Mouse (Mus musculus) kidney, adult 2 months (tissue): ENCODE measurements around the gene Gcsh. TPM values are rescaled to one million over a fixed set of nuclear protein-coding genes. Genes with fewer than 3 reads are reported as not detected.

Source experiments
- DNase-seq: peaks from one replicate; pipeline ENCODE4 v3.0.0; 2021
- H3K27ac ChIP-seq: fragments of 200-500 bp; 2 replicates; pipeline ENCODE4 v1.5.1; 2012; ENCODE audit warnings: low read depth, low read length, control low read depth, inconsistent platforms; ENCODE audit not compliant: insufficient read depth
- H3K27me3 ChIP-seq: fragments of 200-500 bp; replicated peaks from 2 replicates; pipeline ENCODE4 v1.6.1; 2012; ENCODE audit warnings: mild to moderate bottlenecking, moderate library complexity, low read length, inconsistent platforms; ENCODE audit not compliant: control insufficient read depth, insufficient read depth
- H3K36me3 ChIP-seq: fragments of 200-500 bp; 2 replicates; pipeline ENCODE4 v1.6.1; 2012; ENCODE audit warnings: mild to moderate bottlenecking, moderate library complexity, low read length, inconsistent platforms; ENCODE audit not compliant: control insufficient read depth, insufficient read depth
- H3K4me1 ChIP-seq: fragments of 200-500 bp; 2 replicates; pipeline ENCODE4 v1.6.1; 2011; ENCODE audit warnings: low read length; ENCODE audit not compliant: control insufficient read depth, insufficient read depth
- H3K4me3 ChIP-seq: fragments of 200-500 bp; 2 replicates; pipeline ENCODE4 v1.5.1; 2011; ENCODE audit warnings: mild to moderate bottlenecking, low read depth, low read length, control low read depth; ENCODE audit not compliant: insufficient read depth
- CTCF ChIP-seq: fragments of 200-500 bp; conservative IDR thresholded peaks from 2 replicates; pipeline ENCODE4 v1.5.1; 2011; ENCODE audit warnings: low read depth, mild to moderate bottlenecking, control low read depth, low read length, moderate library complexity, mixed read lengths; ENCODE audit not compliant: insufficient read depth, insufficient read length
- POLR2A ChIP-seq: fragments of 200-500 bp; IDR thresholded peaks from one replicate; pipeline ENCODE4 v1.6.1; 2011; ENCODE audit warnings: low read depth, low read length, control low read depth
- WGBS: fragments of 180-500 bp; shearing (Covaris S2); methylation state at CpG from one replicate; pipeline ENCODE4 v1.1.7; 2018; 5-methylcytosine and 5-hydroxymethylcytosine counted together
- polyA plus RNA-seq: library from polyadenylated mRNA; depleted of rRNA; stranded (reverse); fragments of >200 nt; gene quantifications from 2 replicates; pipeline ENCODE4 v1.2.3, GENCODE M21; 2012

Gene Gcsh
- polyA plus RNA-seq, 1 experiment = 113 TPM

GRCm38 (mm10) chr8:116994016-116994716 lies 829 bp upstream of the Gcsh start:
- Histone ChIP-seq H3K4me3 (peak overlapping the region; percentile 54; the same call in 1 of the 2 replicates), H3K36me3 (no peaks in the 10 kb centered on the region), H3K27ac (no peak overlapping the region), H3K27me3 (no peaks in the 10 kb centered on the region), H3K4me1 (peaks cover 12% of the 10 kb centered on the region; the same call in 1 of the 2 replicates)
- WGBS = 65% methylated on average over 11 of the region's 11 CpGs
- TF ChIP-seq POLR2A (no peak), CTCF (no peak)
- no peak for DNase-seq

- Histone ChIP-seq H3K27ac (peak overlapping the region; percentile 86), H3K4me1 (peaks cover 12% of the 10 kb centered on the region; the same call in 1 of the 2 replicates), H3K27me3 (no peaks in the 10 kb centered on the region), H3K36me3 (no peaks in the 10 kb centered on the region), H3K4me3 (peak overlapping the region; percentile 80)
- peak; percentile 60 for TF ChIP-seq POLR2A
- TF ChIP-seq CTCF = no peak
- WGBS = 3% methylated on average over 23 of the region's 23 CpGs
- peak; percentile 93 for DNase-seq
Measured at GRCm38 (mm10) chr8:116992176-116992971, 963 bp downstream of the Gcsh start.

- Histone ChIP-seq H3K36me3 (no peaks in the 10 kb centered on the region), H3K27ac (no peak overlapping the region), H3K4me3 (0 out of 2 replicates have a peak overlapping the region, but pooled peaks have one; percentile 4), H3K27me3 (no peaks in the 10 kb centered on the region), H3K4me1 (peaks cover 12% of the 10 kb centered on the region; the same call in 1 of the 2 replicates)
- DNase-seq = peak; percentile 70
- TF ChIP-seq CTCF (no peak), POLR2A (no peak)
- WGBS = 63% methylated on average over 8 of the region's 8 CpGs
Measured at GRCm38 (mm10) chr8:116991241-116991640, 2.1 kb downstream of the Gcsh start.

GRCm38 (mm10) chr8:116989842-116990241 lies 3.5 kb downstream of the Gcsh start:
- H3K4me3 ChIP-seq = no peak overlapping the region
- peaks cover 12% of the 10 kb centered on the region; the same call in 1 of the 2 replicates for H3K4me1 ChIP-seq
- TF ChIP-seq CTCF (0 out of 2 replicates have a peak, but pooled peaks have one; percentile 5), POLR2A (no peak)
- DNase-seq = no peak
- H3K36me3 ChIP-seq = no peaks in the 10 kb centered on the region
- no peaks in the 10 kb centered on the region for H3K27me3 ChIP-seq
- 95% methylated on average over 3 of the region's 3 CpGs for WGBS
- no peak overlapping the region for H3K27ac ChIP-seq

GRCm38 (mm10) chr8:116980117-116980516 lies 13.2 kb downstream of the Gcsh start:
- Histone ChIP-seq H3K27ac (no peak overlapping the region), H3K36me3 (no peaks in the 10 kb centered on the region), H3K27me3 (no peaks in the 10 kb centered on the region), H3K4me1 (peaks cover 14% of the 10 kb centered on the region; the same call in 1 of the 2 replicates), H3K4me3 (no peak overlapping the region)
- WGBS = 7% methylated on average over 4 of the region's 4 CpGs
- TF ChIP-seq POLR2A = no peak
- TF ChIP-seq CTCF = peak; percentile 49
- DNase-seq = peak; percentile 77

- Histone ChIP-seq H3K4me3 (peak within 1 kb of the TSS; percentile 89), H3K27ac (peak within 1 kb of the TSS; percentile 54; the same call in 1 of the 2 replicates), H3K36me3 (no peaks in the 10 kb centered on the region), H3K27me3 (no peaks in the 10 kb centered on the region), H3K4me1 (peaks cover 18% of the 10 kb centered on the region; the same call in 1 of the 2 replicates)
- peak; percentile 47 for TF ChIP-seq CTCF
- TF ChIP-seq POLR2A = no peak
- DNase-seq = peak; percentile 99
- WGBS = under 1% methylated on average over 46 of the region's 46 CpGs
Measured at GRCm38 (mm10) chr8:116978631-116979256, 14.6 kb downstream of the Gcsh start, which contains the start of gene 1700030J22Rik. TSS of gene 1700030J22Rik (minus strand) at chr8:116978959.

- TF ChIP-seq CTCF (no peak), POLR2A (no peak)
- peaks cover 18% of the 10 kb centered on the region; the same call in 1 of the 2 replicates for H3K4me1 ChIP-seq
- DNase-seq = peak; percentile 7
- H3K4me3 ChIP-seq = peak overlapping the region; percentile 89
- no peaks in the 10 kb centered on the region for H3K27me3 ChIP-seq
- no peak overlapping the region for H3K27ac ChIP-seq
- WGBS = 23% methylated on average over 8 of the region's 8 CpGs
- no peaks in the 10 kb centered on the region for H3K36me3 ChIP-seq
Measured at GRCm38 (mm10) chr8:116978052-116978451, 15.3 kb downstream of the Gcsh start.
